Mouse (Mus musculus): ENCODE measurements at regions not wholly inside any gene's neighbourhood (a gene's known extent, or its start where the extent isn't known, plus 50 kb on each side); places are given as distances from the start of the nearest gene placed in this dataset.

DNA sequence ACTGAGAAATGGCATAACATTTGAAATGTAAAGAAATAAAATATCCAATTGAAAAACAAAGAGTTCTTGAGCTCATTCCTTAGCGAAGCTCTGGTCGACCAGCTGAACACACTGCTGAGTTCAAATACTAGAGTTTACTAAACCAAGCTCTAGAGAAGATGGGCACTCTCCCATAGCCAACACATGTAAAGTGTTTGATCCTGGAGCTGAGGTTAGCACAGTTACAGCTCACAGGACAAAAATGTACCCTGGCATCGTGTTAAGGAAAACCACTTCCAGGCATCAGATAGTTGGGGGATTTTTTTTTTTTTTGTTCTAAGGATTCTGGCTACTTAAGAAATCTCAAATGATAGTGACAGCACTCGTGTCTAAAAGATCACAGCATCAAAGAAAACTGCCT is 445.6 kb downstream of the Synb start:
- H3K4me1 ChIP-seq (ENCODE audit: control insufficient read depth, insufficient read depth, low read length) = no peaks in the 10 kb centered on the region
- TF ChIP-seq CTCF (IDR thresholded peaks at IDR 0.05; ENCODE audit: insufficient read depth, low read depth, low read length) (no peak), POLR2A (IDR thresholded peaks at IDR 0.05; ENCODE audit: insufficient read depth, low read depth, low read length) (no peak)
- no peak overlapping the region for H3K4me3 ChIP-seq (ENCODE audit: insufficient read depth, low read depth, low read length)
- 83% methylated on average over 4 of the region's 4 CpGs for WGBS
- no peak overlapping the region for H3K27ac ChIP-seq (ENCODE audit: insufficient read depth, low read depth, low read length)

DNA sequence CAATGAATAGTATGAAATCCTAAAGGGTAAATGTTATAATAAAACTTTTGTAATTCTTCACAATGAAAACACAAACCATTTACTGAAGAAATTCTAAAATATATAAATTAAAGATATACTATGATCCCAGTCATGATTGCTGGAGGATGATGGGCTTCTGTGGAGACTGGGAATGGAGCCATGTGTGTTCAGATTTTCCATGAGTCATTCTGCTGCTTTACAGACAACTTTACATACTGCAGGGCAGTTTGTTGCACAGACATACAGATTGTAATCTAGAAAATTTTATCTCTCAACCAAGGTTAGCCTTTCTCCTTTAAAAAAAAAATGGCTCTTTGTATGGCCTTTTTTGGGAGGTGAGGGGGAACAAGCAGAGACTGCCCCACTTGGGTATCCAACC is 446.5 kb downstream of the Synb start:
- no peak for TF ChIP-seq POLR2A (IDR thresholded peaks at IDR 0.05; ENCODE audit: insufficient read depth, low read depth, low read length)
- no peak for TF ChIP-seq CTCF (IDR thresholded peaks at IDR 0.05; ENCODE audit: insufficient read depth, low read depth, low read length)
- no peaks in the 10 kb centered on the region for H3K4me1 ChIP-seq (ENCODE audit: control insufficient read depth, insufficient read depth, low read length)
- H3K27ac ChIP-seq (ENCODE audit: insufficient read depth, low read depth, low read length) = no peak overlapping the region
- H3K4me3 ChIP-seq (ENCODE audit: insufficient read depth, low read depth, low read length) = no peak overlapping the region

DNA sequence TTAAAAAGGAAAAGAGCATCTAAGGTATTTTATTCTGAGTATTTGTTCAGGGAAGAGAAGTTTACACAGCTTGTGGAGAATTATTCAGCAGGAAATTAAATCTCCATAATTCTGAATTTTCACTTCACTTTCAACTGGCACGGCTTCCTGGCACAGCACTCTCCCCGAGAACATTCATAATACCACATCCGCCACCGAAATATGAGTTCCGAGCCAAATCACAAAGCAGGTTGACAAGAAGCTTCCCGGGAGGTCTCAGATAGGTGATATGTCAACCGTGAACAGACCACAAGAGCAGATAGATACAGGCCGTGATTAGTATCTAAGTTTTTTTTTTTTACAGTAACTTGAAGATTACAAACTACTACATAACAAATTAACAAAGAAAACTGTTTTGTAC is 473.9 kb downstream of the Synb start:
- H3K4me3 ChIP-seq (ENCODE audit: insufficient read depth, low read depth, low read length) = no peak overlapping the region
- H3K27ac ChIP-seq (ENCODE audit: insufficient read depth, low read depth, low read length) = no peak overlapping the region
- TF ChIP-seq POLR2A (IDR thresholded peaks at IDR 0.05; ENCODE audit: insufficient read depth, low read depth, low read length) (no peak), CTCF (IDR thresholded peaks at IDR 0.05; ENCODE audit: insufficient read depth, low read depth, low read length) (no peak)
- 78% methylated on average over 8 of the region's 8 CpGs for WGBS
- H3K4me1 ChIP-seq (ENCODE audit: control insufficient read depth, insufficient read depth, low read length) = no peaks in the 10 kb centered on the region

DNA sequence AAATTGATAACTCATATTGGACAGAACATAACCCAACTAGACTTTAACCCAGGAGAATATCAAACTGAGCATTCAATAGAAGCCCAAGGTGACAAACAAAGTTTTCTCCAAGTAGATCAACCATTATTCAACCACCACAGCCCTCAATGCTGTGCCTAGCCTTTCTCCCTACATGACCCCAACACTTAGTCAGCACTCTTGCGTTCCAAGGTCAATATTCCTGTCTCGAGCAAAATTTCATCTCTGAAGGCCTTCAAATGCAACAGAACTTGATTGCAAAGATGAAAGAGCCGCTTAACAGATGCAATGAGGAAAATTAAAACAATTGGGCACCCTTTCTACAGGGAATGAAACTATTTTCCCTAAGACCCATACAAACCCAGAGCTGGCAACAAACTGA is 485.1 kb downstream of the Synb start:
- Histone ChIP-seq H3K4me3 (ENCODE audit: insufficient read depth, low read depth, low read length) (no peak overlapping the region), H3K27ac (ENCODE audit: insufficient read depth, low read depth, low read length) (no peak overlapping the region), H3K4me1 (ENCODE audit: control insufficient read depth, insufficient read depth, low read length) (no peaks in the 10 kb centered on the region)
- no peak for TF ChIP-seq POLR2A (IDR thresholded peaks at IDR 0.05; ENCODE audit: insufficient read depth, low read depth, low read length)
- TF ChIP-seq CTCF (IDR thresholded peaks at IDR 0.05; ENCODE audit: insufficient read depth, low read depth, low read length) = no peak
- WGBS = 89% methylated on average over 3 of the region's 3 CpGs

DNA sequence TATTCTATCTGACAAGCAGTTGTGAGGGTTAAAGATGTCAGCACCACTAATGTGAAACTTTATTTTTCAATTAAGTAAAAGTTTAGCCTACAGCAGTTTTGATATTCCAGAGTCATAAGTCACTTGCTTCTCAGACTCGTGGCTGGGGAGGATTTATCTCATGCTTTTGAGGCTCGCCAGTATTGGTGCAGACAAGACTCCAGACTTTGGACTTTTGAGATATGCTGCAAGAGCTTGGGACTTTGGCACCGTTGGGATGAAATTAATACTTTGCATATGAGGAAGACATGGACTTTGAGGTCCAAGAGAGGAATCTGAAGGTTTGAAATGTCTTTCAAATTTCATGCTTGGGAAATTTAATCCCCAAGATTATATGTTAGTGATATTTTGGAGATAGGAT is 486.2 kb downstream of the Synb start:
- Histone ChIP-seq H3K4me3 (ENCODE audit: insufficient read depth, low read depth, low read length) (no peak overlapping the region), H3K4me1 (ENCODE audit: control insufficient read depth, insufficient read depth, low read length) (no peaks in the 10 kb centered on the region), H3K27ac (ENCODE audit: insufficient read depth, low read depth, low read length) (no peak overlapping the region)
- TF ChIP-seq CTCF (IDR thresholded peaks at IDR 0.05; ENCODE audit: insufficient read depth, low read depth, low read length) = no peak
- TF ChIP-seq POLR2A (IDR thresholded peaks at IDR 0.05; ENCODE audit: insufficient read depth, low read depth, low read length) = no peak
- 84% methylated on average over 3 of the region's 3 CpGs for WGBS

DNA sequence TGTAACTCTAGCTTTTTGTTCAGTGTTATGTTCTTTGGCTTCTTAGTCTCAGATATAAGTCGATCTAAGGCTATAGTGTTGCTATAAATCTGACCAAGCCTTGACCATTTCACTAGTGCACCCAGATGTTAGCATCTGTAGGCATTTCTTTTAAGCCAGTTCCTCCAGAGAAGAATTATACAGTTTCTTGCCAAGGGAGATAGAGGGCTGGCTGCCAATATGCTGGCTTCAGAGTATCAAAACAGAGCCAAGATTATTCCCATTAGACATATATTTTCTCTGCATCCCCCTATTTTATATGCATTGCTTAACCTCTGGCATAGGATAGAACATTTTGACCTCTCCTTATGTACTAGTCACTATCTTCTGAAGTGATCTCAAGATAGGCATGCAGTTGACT is 487.5 kb downstream of the Synb start:
- WGBS = 92% methylated on average over 1 of the region's 1 CpGs
- H3K4me1 ChIP-seq (ENCODE audit: control insufficient read depth, insufficient read depth, low read length) = no peaks in the 10 kb centered on the region
- no peak overlapping the region for H3K27ac ChIP-seq (ENCODE audit: insufficient read depth, low read depth, low read length)
- H3K4me3 ChIP-seq (ENCODE audit: insufficient read depth, low read depth, low read length) = no peak overlapping the region
- TF ChIP-seq POLR2A (IDR thresholded peaks at IDR 0.05; ENCODE audit: insufficient read depth, low read depth, low read length) (no peak), CTCF (IDR thresholded peaks at IDR 0.05; ENCODE audit: insufficient read depth, low read depth, low read length) (no peak)

DNA sequence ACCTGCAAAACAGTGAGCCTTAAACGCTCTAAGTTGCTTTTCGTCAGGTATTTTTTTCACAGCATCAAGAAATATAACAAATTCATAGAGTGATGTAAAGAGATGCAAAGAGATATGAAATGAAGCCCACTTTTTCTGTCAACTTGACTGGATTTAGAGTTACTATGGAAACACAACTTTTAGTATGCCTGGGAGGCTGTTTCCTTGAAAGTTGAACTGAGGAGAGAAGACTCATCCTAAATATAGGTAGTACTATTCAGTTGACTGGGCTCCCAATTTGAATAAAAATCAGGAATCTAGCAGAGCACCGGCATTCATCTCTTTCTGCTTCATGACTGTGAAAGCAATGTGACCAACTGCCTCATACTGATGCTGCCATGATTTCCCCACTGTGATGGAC is 509.7 kb downstream of the Synb start:
- H3K4me1 ChIP-seq (ENCODE audit: control insufficient read depth, insufficient read depth, low read length) = no peaks in the 10 kb centered on the region
- WGBS = 86% methylated on average over 3 of the region's 3 CpGs
- H3K27ac ChIP-seq (ENCODE audit: insufficient read depth, low read depth, low read length) = no peak overlapping the region
- H3K4me3 ChIP-seq (ENCODE audit: insufficient read depth, low read depth, low read length) = no peak overlapping the region
- no peak for TF ChIP-seq CTCF (IDR thresholded peaks at IDR 0.05; ENCODE audit: insufficient read depth, low read depth, low read length)
- TF ChIP-seq POLR2A (IDR thresholded peaks at IDR 0.05; ENCODE audit: insufficient read depth, low read depth, low read length) = no peak

DNA sequence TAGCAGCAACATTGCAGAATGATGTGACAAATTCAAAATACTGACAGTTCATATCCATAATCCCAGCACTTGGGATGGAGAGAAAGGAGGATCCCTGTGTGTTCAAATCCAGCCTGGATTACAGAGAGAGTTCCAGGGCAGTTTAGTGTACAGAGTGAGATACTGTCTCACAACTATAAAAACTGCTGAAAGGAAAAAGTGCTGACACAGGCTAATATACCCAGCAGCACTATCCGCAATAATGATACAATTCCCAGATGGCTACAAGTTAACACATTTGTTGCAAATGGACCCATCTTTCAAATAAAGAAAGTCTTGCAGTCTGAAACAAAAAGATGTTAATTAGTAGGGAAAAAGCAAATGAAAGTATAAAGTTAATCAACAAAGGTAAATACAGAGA is 510.9 kb downstream of the Synb start:
- no peaks in the 10 kb centered on the region for H3K4me1 ChIP-seq (ENCODE audit: control insufficient read depth, insufficient read depth, low read length)
- no peak overlapping the region for H3K4me3 ChIP-seq (ENCODE audit: insufficient read depth, low read depth, low read length)
- H3K27ac ChIP-seq (ENCODE audit: insufficient read depth, low read depth, low read length) = no peak overlapping the region
- WGBS = 97% methylated on average over 1 of the region's 1 CpGs
- TF ChIP-seq CTCF (IDR thresholded peaks at IDR 0.05; ENCODE audit: insufficient read depth, low read depth, low read length) (no peak), POLR2A (IDR thresholded peaks at IDR 0.05; ENCODE audit: insufficient read depth, low read depth, low read length) (no peak)

DNA sequence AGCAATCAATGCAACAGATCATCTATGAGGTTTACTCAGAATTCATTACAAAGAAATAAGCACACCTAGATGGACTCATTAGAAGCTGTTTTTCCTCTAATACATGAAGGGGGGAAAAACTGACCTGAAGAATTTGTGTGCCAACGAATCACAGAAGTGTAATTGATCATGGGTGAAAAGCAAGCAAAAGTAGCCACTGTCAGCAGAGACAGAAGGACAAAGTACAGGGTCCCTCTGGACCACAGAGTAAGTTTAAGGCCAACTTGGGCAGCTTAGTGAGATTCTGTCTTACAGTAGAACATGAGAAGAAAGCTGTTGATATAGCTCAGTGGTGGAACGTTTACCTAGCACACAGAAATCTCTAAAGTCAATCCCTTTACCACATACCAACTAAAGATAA is 523.7 kb downstream of the Synb start:
- Histone ChIP-seq H3K4me1 (ENCODE audit: control insufficient read depth, insufficient read depth, low read length) (no peaks in the 10 kb centered on the region), H3K27ac (ENCODE audit: insufficient read depth, low read depth, low read length) (no peak overlapping the region), H3K4me3 (ENCODE audit: insufficient read depth, low read depth, low read length) (no peak overlapping the region)
- TF ChIP-seq CTCF (IDR thresholded peaks at IDR 0.05; ENCODE audit: insufficient read depth, low read depth, low read length) (no peak), POLR2A (IDR thresholded peaks at IDR 0.05; ENCODE audit: insufficient read depth, low read depth, low read length) (no peak)
- WGBS = 83% methylated on average over 2 of the region's 2 CpGs

DNA sequence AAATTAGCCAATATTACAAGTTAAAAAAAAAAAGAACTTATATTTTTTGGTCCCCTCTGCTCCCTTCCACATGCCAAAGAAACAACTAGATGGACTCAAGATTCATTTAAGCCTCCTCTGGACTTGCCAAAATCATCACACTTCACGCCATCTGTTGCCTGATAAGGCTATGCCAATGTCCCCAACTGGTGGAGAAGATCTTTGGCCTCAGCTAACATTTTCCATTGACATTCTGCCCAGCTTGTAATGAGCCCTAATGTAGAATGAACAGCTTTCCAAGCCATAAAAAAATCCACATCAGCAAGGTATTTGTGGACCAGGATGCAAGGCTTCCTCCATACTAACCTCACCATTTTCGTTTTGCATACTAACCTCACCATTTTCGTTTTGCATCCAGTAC is 531.2 kb downstream of the Synb start:
- Histone ChIP-seq H3K4me1 (ENCODE audit: control insufficient read depth, insufficient read depth, low read length) (no peaks in the 10 kb centered on the region), H3K27ac (ENCODE audit: insufficient read depth, low read depth, low read length) (no peak overlapping the region), H3K4me3 (ENCODE audit: insufficient read depth, low read depth, low read length) (no peak overlapping the region)
- 89% methylated on average over 3 of the region's 3 CpGs for WGBS
- TF ChIP-seq CTCF (IDR thresholded peaks at IDR 0.05; ENCODE audit: insufficient read depth, low read depth, low read length) (no peak), POLR2A (IDR thresholded peaks at IDR 0.05; ENCODE audit: insufficient read depth, low read depth, low read length) (no peak)
